Mouse (Mus musculus) cerebellum, postnatal 10 days (tissue): ENCODE measurements at regions not wholly inside any gene's neighbourhood (a gene's known extent, or its start where the extent isn't known, plus 50 kb on each side); places are given as distances from the start of the nearest gene placed in this dataset.

Experiments used
- DNase-seq, 2 experiments: peaks; one replicate each; pipeline ENCODE4 v3.0.0; 2021; ENCODE audit warnings: mixed read lengths in 2 of 2

GRCm38 (mm10) chr2:9185780-9186483, 695.1 kb upstream of the 4930412O13Rik start:
- no peak for DNase-seq

GRCm38 (mm10) chr2:9193195-9193594, 687.9 kb upstream of the 4930412O13Rik start:
- DNase-seq: no peak

DNA sequence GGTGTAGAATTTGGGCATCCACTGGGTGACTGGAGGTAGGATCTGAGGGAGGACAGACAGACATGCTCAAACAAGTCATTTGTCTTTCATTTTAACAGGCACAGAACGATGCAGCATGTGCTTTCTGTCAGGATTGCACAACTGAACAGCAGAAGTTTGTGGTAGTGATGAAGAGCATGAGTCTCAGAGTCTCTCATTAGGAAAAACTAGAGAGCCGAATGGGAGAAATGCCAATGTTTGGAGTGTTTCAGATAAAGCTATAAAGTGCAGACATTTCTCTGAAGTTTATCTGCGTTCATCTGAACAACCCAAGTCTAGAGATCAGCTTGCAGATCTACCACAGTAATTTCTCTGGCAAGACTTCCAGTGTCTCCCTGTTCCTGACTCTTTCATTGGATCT, 684.0 kb upstream of the 4930412O13Rik start:
- DNase-seq: no peak

GRCm38 (mm10) chr2:9207963-9208362, 673.1 kb upstream of the 4930412O13Rik start:
- no peak for DNase-seq
